Mouse (Mus musculus) macrophage (primary cell): ENCODE data around the gene Zfp316. TPM values are rescaled to one million over a fixed set of nuclear protein-coding genes. Genes with fewer than 3 reads are reported as not detected.

ENCODE experiments used
- H3K27ac ChIP-seq: fragments of 350-480 bp; formaldehyde crosslinking; 2 replicates; pipeline ENCODE4 v1.9.0; 2021
- H3K36me3 ChIP-seq: fragments of 350-480 bp; formaldehyde crosslinking; 2 replicates; pipeline ENCODE4 v1.9.0; 2021; ENCODE audit errors: inconsistent target
- H3K4me3 ChIP-seq: fragments of 350-480 bp; formaldehyde crosslinking; 2 replicates; pipeline ENCODE4 v1.9.0; 2021; ENCODE audit errors: inconsistent target
- H3K79me2 ChIP-seq: fragments of 350-480 bp; formaldehyde crosslinking; 2 replicates; pipeline ENCODE4 v1.9.0; 2021; ENCODE audit errors: inconsistent target
- WGBS: methylation state at CpG from one replicate; pipeline ENCODE4 v1.1.7; 2026; ENCODE audit warnings: inconsistent platforms; ENCODE audit not compliant: missing documents; 5-methylcytosine and 5-hydroxymethylcytosine counted together
- polyA plus RNA-seq: library from polyadenylated mRNA; stranded (reverse); fragments of 250-400 nt; gene quantifications from 3 replicates; pipeline ENCODE4 v1.2.4, GENCODE M21; 2018; ENCODE audit warnings: inconsistent platforms

The Zfp316 gene
- polyA plus RNA-seq, 1 experiment from 2014 or later = 2.5 TPM

GRCm38 (mm10) chr5:143226790-143227189 lies 43.0 kb downstream of the Zfp316 start, which contains the start of gene Spdye4a:
TSS of gene Spdye4a (minus strand) at chr5:143226890.
- no peaks in the 10 kb centered on the region for H3K36me3 ChIP-seq
- H3K4me3 ChIP-seq = no peak within 1 kb of the TSS
- H3K27ac ChIP-seq = no peak within 1 kb of the TSS
- no peaks in the 10 kb centered on the region for H3K79me2 ChIP-seq
- WGBS = 80% methylated on average over 3 of the region's 3 CpGs

GRCm38 (mm10) chr5:143222287-143222686 lies 47.5 kb downstream of the Zfp316 start:
- WGBS = 80% methylated on average over 1 of the region's 1 CpGs
- H3K4me3 ChIP-seq = no peak overlapping the region
- no peaks in the 10 kb centered on the region for H3K36me3 ChIP-seq
- H3K79me2 ChIP-seq = no peaks in the 10 kb centered on the region
- H3K27ac ChIP-seq = no peak overlapping the region

- H3K4me3 ChIP-seq = no peak overlapping the region
- H3K79me2 ChIP-seq = no peaks in the 10 kb centered on the region
- no peak overlapping the region for H3K27ac ChIP-seq
- WGBS = 84% methylated on average over 3 of the region's 5 CpGs
- no peaks in the 10 kb centered on the region for H3K36me3 ChIP-seq
Observed at GRCm38 (mm10) chr5:143220996-143221395, 48.8 kb downstream of the Zfp316 start.

- Histone ChIP-seq H3K4me3 (no peak overlapping the region), H3K79me2 (no peaks in the 10 kb centered on the region), H3K36me3 (no peaks in the 10 kb centered on the region), H3K27ac (no peak overlapping the region)
- 61% methylated on average over 2 of the region's 2 CpGs for WGBS
Observed at GRCm38 (mm10) chr5:143213832-143214231, 56.0 kb downstream of the Zfp316 start.

GRCm38 (mm10) chr5:143205015-143205414 lies 64.8 kb downstream of the Zfp316 start:
- WGBS = 73% methylated on average over 3 of the region's 3 CpGs
- H3K27ac ChIP-seq = no peak overlapping the region
- no peaks in the 10 kb centered on the region for H3K36me3 ChIP-seq
- no peaks in the 10 kb centered on the region for H3K79me2 ChIP-seq
- no peak overlapping the region for H3K4me3 ChIP-seq

Other genes with a start within 250 kb of the Zfp316 start
- gene Rnf216, start 157.0 kb downstream of the Zfp316 start, polyA plus RNA-seq = 21.4 to 26.2 TPM (median 23.3 TPM) in 3 replicates
- not detected in 3 replicates for gene Olfr718-ps1, start 122.4 kb downstream of the Zfp316 start, polyA plus RNA-seq
- 4.6 to 4.9 TPM (median 4.8 TPM) in 3 replicates for gene Rbak, start 89.2 kb downstream of the Zfp316 start, polyA plus RNA-seq
- not detected in 3 replicates for gene Spdye4b, start 89.0 kb downstream of the Zfp316 start, polyA plus RNA-seq
- not detected in 3 replicates for gene Spdye4a, start 43.1 kb downstream of the Zfp316 start, polyA plus RNA-seq
- 4.7 to 6.0 TPM (median 5.2 TPM) in 3 replicates for gene Zfp12, start 34.9 kb downstream of the Zfp316 start, polyA plus RNA-seq
- gene Zfp853, start 23.6 kb upstream of the Zfp316 start, polyA plus RNA-seq = not detected in 3 replicates
- 11.1 to 17.3 TPM (median 13.0 TPM) in 3 replicates for gene E130309D02Rik, start 45.3 kb upstream of the Zfp316 start, polyA plus RNA-seq
- gene Zdhhc4, start 59.2 kb upstream of the Zfp316 start, polyA plus RNA-seq = 26.9 to 33.6 TPM (median 31.4 TPM) in 3 replicates
- gene Grid2ip, start 87.3 kb upstream of the Zfp316 start, polyA plus RNA-seq = not detected in 3 replicates
- 32.5 to 65.4 TPM (median 39.8 TPM) in 3 replicates for gene Kdelr2, start 133.8 kb upstream of the Zfp316 start, polyA plus RNA-seq
- gene Daglb, start 194.6 kb upstream of the Zfp316 start, polyA plus RNA-seq = 30.0 to 47.3 TPM (median 32.7 TPM) in 3 replicates